Mouse (Mus musculus) midbrain, embryonic 14.5 days (tissue): ENCODE results near the gene 4933428M09Rik. TPM values are rescaled to one million over a fixed set of nuclear protein-coding genes. Genes with fewer than 3 reads are reported as not detected.
"Not testable (repeated sequence)": the region's sequence is repeated elsewhere in the genome, so short reads cannot be mapped to it uniquely, and the experiment has no call there.

Experiments used
- ATAC-seq: fragments of 200-750 bp; cut with Nextera tagmentation; 2 replicates; pipeline ENCODE4 v1.8.0; 2017; ENCODE audit warnings: moderate number of reproducible peaks, moderate library complexity; ENCODE audit not compliant: low FRiP score, low TSS enrichment
- DNase-seq: peaks from one replicate; pipeline ENCODE4 v3.0.0-alpha.2; 2015
- H3K27ac ChIP-seq: fragments of 300-500 bp; sonication (generic); replicated peaks from 2 replicates; pipeline ENCODE4 v1.5.1; 2014; ENCODE audit warnings: mild to moderate bottlenecking, low read depth, low read length, moderate library complexity
- H3K27me3 ChIP-seq: fragments of 300-500 bp; sonication (generic); 2 replicates; pipeline ENCODE4 v1.6.1; 2014; ENCODE audit warnings: low read length, control low read depth, mixed read lengths; ENCODE audit not compliant: control insufficient read depth, insufficient read depth
- H3K36me3 ChIP-seq: fragments of 300-500 bp; sonication (generic); 2 replicates; pipeline ENCODE4 v1.6.1; 2014; ENCODE audit warnings: low read length, control low read depth; ENCODE audit not compliant: control insufficient read depth, insufficient read depth
- H3K4me1 ChIP-seq: fragments of 300-500 bp; sonication (generic); 2 replicates; pipeline ENCODE4 v1.6.1; 2014; ENCODE audit warnings: mild to moderate bottlenecking, antibody characterized with exemption, low read length, control low read depth; ENCODE audit not compliant: control insufficient read depth, insufficient read depth
- H3K4me2 ChIP-seq: fragments of 300-500 bp; sonication (generic); 2 replicates; pipeline ENCODE4 v1.6.1; 2014; ENCODE audit warnings: mild to moderate bottlenecking, low read length, moderate library complexity
- H3K4me3 ChIP-seq: fragments of 300-500 bp; sonication (generic); replicated peaks from 2 replicates; pipeline ENCODE4 v1.5.1; 2014; ENCODE audit warnings: low read depth, low read length
- H3K9ac ChIP-seq: fragments of 300-500 bp; sonication (generic); replicated peaks from 2 replicates; pipeline ENCODE4 v1.6.1; 2014; ENCODE audit warnings: mild to moderate bottlenecking, low read length, moderate library complexity
- H3K9me3 ChIP-seq: fragments of 300-500 bp; sonication (generic); 2 replicates; pipeline ENCODE4 v1.6.1; 2016; ENCODE audit warnings: low read length, control low read depth, mixed read lengths; ENCODE audit not compliant: control insufficient read depth
- WGBS: fragments of 180-500 bp; shearing (Covaris S2); extraction: QIAGEN DNeasy Blood & Tissue Kit; methylation state at CpG from one replicate; pipeline ENCODE4 v1.1.7; 2014; 5-methylcytosine and 5-hydroxymethylcytosine counted together
- polyA plus RNA-seq: library from polyadenylated mRNA; unstranded; fragments of >200 nt; fragmentation: Nextera tagmentation; extraction: Ambion mirVana; gene quantifications from 2 replicates; pipeline ENCODE4 v1.2.1, GENCODE M21; 2014

Gene 4933428M09Rik
- polyA plus RNA-seq = not detected in 2 replicates

DNA sequence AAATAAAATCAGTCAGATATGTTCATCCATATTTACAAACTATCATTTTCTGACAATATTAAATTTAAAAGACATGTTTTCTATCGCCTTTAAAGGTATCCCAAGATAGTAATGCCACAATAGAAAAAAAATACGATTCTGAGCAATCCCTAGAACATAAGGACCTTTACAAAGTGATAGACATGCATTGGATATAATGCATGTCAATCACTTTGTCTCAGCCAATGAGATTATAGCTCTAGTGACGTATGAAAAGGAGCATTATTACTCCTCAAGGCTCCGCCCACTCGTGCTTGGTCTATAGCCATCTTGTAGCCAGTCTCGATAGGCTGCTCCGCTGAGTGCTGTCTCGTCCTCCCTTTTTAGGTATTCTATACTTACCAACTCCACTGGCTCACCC is at the start of gene 4933428M09Rik:
Gene 4933428M09Rik, plus strand, starts transcription at position 301 of the 400 bp plus-strand sequence.
- Histone ChIP-seq H3K4me1 (no peaks in the 10 kb centered on the region), H3K9me3 (no peaks in the 10 kb centered on the region), H3K27me3 (no peaks in the 10 kb centered on the region), H3K9ac (no peak within 1 kb of the TSS), H3K4me2 (no peak within 1 kb of the TSS), H3K27ac (no peak within 1 kb of the TSS), H3K36me3 (no peaks in the 10 kb centered on the region), H3K4me3 (no peak within 1 kb of the TSS)
- no peak for ATAC-seq
- no peak for DNase-seq
- WGBS = 91% methylated on average over 8 of the region's 8 CpGs

DNA sequence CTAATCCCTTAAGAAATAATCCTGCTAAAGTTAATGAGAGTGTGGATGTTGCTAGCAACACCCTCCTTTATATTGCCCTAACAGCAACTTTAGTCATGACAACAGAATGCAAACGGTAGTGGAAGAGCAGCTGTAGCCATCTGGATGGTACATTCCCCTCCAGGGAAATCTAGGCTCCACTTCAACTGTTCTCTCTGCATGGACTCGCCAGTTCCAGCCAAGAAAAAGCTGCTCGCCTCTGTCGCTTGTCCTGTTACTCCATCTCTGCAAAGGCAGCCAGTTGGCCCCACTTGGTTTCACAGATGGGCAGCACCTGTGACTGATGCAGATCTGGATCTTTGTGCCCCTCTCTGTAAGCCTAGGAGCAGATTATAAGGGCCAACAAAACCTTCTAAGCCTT is 45.0 kb upstream of the 4933428M09Rik start:
- no peak overlapping the region for H3K27ac ChIP-seq
- H3K36me3 ChIP-seq = no peaks in the 10 kb centered on the region
- DNase-seq (no peak), ATAC-seq (no peak)
- no peaks in the 10 kb centered on the region for H3K27me3 ChIP-seq
- 39% methylated on average over 4 of the region's 4 CpGs for WGBS
- no peaks in the 10 kb centered on the region for H3K9me3 ChIP-seq
- H3K4me1 ChIP-seq = no peaks in the 10 kb centered on the region
- H3K9ac ChIP-seq = no peak overlapping the region
- H3K4me2 ChIP-seq = no peak overlapping the region
- no peak overlapping the region for H3K4me3 ChIP-seq

DNA sequence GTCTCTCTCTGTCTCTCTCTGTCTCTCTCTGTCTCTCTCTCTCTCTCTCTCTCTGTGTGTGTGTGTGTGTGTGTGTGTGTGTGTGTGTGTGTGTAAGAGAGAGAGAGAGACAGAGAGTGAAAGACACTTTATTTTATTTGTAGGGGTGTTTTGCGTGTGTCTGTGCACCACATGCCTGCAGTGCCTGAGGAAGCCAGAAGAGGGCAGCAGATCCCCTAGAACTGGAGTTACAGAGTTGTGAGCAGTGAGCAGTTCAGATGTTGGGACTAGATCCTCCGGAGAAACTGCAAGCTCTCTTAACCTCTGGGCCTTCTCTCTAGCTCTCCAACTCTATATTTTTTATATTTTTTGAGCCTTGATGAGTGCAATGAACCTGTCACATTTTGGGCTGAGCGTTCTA is 12.5 kb downstream of the 4933428M09Rik start:
- H3K4me3 ChIP-seq, H3K27ac ChIP-seq, DNase-seq, H3K27me3 ChIP-seq, H3K4me2 ChIP-seq, H3K9me3 ChIP-seq, H3K36me3 ChIP-seq, H3K4me1 ChIP-seq, H3K9ac ChIP-seq, ATAC-seq: not testable (repeated sequence)
- WGBS = 88% methylated on average over 3 of the region's 3 CpGs

DNA sequence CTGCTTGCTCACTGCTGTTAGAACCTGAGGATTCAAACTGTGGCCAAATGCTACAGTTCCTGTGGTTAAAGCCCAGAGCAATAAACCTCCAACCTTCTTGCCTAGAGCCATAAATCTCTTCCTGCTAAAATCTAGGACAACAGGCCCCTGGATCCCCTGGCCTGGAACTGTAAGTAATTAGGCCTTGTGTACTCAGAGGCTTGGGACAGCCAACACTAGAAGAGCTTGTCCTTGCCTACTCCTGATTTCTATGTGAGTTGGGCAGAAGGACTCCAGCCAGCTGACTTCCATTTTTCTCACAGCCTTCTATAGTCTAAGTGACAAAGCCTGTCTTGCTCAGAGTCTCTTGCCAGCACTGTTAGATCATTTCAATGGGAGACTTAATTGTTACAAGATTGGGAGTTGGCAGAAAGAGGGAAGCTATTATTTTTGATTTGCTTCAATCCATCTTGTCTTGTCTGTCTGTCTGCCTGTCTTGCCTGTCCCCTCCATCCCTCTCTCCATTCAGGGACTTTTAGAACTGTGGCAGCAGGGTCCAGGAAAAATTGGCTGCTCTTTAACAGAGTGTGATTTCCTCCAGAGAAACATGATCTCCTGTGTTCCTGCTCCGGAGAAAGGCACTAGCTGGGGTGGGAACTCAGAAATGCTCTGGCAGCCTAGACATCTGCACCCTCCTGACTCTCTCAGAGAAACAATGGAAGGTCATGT is 15.7 kb downstream of the 4933428M09Rik start:
- no peaks in the 10 kb centered on the region for H3K36me3 ChIP-seq
- H3K4me3 ChIP-seq = no peak overlapping the region
- H3K27ac ChIP-seq = no peak overlapping the region
- H3K4me2 ChIP-seq = no peak overlapping the region
- no peak for ATAC-seq
- H3K27me3 ChIP-seq = no peaks in the 10 kb centered on the region
- no peaks in the 10 kb centered on the region for H3K4me1 ChIP-seq
- H3K9ac ChIP-seq = no peak overlapping the region
- DNase-seq = no peak
- 68% methylated on average over 1 of the region's 1 CpGs for WGBS
- no peaks in the 10 kb centered on the region for H3K9me3 ChIP-seq

DNA sequence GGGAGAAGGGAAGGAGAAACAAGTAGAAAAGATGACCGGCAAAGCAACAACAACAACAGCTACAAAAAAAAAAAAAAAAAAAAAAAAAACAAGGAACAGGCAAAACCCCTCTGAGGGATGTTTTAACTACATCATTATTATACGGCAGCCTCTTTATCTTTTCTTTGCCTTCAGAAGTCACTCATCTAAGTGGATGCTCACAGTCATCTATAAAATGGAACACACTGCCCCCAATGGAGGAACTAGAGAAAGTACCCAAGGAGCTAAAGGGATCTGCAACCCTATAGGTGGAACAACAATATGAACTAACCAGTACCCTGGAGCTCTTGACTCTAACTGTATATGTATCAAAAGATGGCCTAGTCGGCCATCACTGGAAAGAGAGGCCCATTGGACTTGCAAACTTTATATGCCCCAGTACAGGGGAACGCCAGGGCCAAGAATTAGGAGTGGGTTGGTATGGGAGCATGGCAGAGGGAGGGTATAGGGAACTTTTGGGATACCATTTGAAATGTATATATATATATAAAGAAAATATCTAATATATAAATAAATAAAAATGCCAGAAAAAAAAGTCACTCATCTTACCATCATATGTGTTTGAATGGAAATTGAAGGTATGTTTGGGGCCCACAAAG is 30.3 kb downstream of the 4933428M09Rik start:
- H3K27ac ChIP-seq, H3K36me3 ChIP-seq, H3K4me1 ChIP-seq, H3K27me3 ChIP-seq, H3K9me3 ChIP-seq, H3K9ac ChIP-seq, DNase-seq, ATAC-seq: not testable (repeated sequence)
- WGBS = 78% methylated on average over 4 of the region's 4 CpGs
- H3K4me2 ChIP-seq = peak overlapping the region; percentile 59
- H3K4me3 ChIP-seq = peak overlapping the region; percentile 40; the same call in 1 of the 2 replicates

DNA sequence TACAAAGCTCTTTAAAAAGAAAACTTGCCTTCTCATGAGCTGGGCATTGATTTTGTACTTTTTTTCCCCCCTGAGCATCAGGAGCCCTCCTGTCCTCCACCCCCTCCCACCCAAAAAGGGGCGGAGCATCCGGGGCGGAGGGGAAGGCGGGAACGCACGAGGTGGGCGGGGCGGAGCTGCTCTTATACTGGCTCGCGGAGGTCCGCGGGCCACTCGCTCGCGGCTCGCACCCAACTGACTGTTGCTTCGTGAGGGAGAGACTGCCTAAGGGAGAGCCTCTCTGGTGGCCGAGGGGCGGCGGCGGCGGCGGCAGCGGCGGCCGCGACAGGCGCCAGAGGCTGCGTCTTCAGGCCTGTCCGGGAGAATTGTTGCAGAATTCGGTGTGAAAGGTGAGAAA is 30.8 kb downstream of the 4933428M09Rik start, which contains the start of gene Mum1l1:
Gene Mum1l1, plus strand, starts transcription at position 214 of the 397 bp plus-strand sequence.
- Histone ChIP-seq H3K36me3 (no peaks in the 10 kb centered on the region), H3K9ac (no peak within 1 kb of the TSS; the same call in 1 of the 2 replicates), H3K4me3 (peak within 1 kb of the TSS; percentile 40), H3K9me3 (no peaks in the 10 kb centered on the region), H3K4me1 (no peaks in the 10 kb centered on the region), H3K4me2 (peak within 1 kb of the TSS; percentile 59), H3K27ac (no peak within 1 kb of the TSS), H3K27me3 (no peaks in the 10 kb centered on the region)
- peak; percentile 74 for DNase-seq
- peak; percentile 83 for ATAC-seq
- 20% methylated on average over 30 of the region's 31 CpGs for WGBS

- 69% methylated on average over 4 of the region's 4 CpGs for WGBS
- no peaks in the 10 kb centered on the region for H3K9me3 ChIP-seq
- H3K4me2 ChIP-seq = no peak overlapping the region
- H3K27me3 ChIP-seq = no peaks in the 10 kb centered on the region
- no peak overlapping the region for H3K9ac ChIP-seq
- no peak for ATAC-seq
- no peak overlapping the region for H3K27ac ChIP-seq
- no peak overlapping the region for H3K4me3 ChIP-seq
- no peaks in the 10 kb centered on the region for H3K36me3 ChIP-seq
- DNase-seq = no peak
- H3K4me1 ChIP-seq = 0 out of 2 replicates have a peak, but pooled peaks cover 3% of the 10 kb centered on the region
Observed at GRCm38 (mm10) chrX:139214765-139215164, 35.7 kb downstream of the 4933428M09Rik start.

- ATAC-seq (no peak), DNase-seq (no peak)
- peak overlapping the region; percentile 54 for H3K4me2 ChIP-seq
- no peak overlapping the region for H3K27ac ChIP-seq
- no peak overlapping the region for H3K9ac ChIP-seq
- no peaks in the 10 kb centered on the region for H3K36me3 ChIP-seq
- H3K27me3 ChIP-seq = no peaks in the 10 kb centered on the region
- H3K4me1 ChIP-seq = 0 out of 2 replicates have a peak, but pooled peaks cover 3% of the 10 kb centered on the region
- peak overlapping the region; percentile 37 for H3K4me3 ChIP-seq
- 68% methylated on average over 5 of the region's 5 CpGs for WGBS
- no peaks in the 10 kb centered on the region for H3K9me3 ChIP-seq
Observed at GRCm38 (mm10) chrX:139216409-139216808, 37.4 kb downstream of the 4933428M09Rik start.
